Mouse (Mus musculus) heart, embryonic 16.5 days (tissue): ENCODE measurements around the gene Usp29. TPM values are rescaled to one million over a fixed set of nuclear protein-coding genes. Genes with fewer than 3 reads are reported as not detected.
"Not testable (repeated sequence)": the region's sequence is repeated elsewhere in the genome, so short reads cannot be mapped to it uniquely, and the experiment has no call there.

Experiments
- ATAC-seq: fragments of 200-750 bp; cut with Nextera tagmentation; replicated peaks from 2 replicates; pipeline ENCODE4 v1.8.0; 2017; ENCODE audit warnings: moderate number of reproducible peaks; ENCODE audit not compliant: insufficient read depth, low FRiP score; ENCODE audit errors: extremely low read depth
- H3K27ac ChIP-seq: fragments of 300-500 bp; sonication (generic); 2 replicates; pipeline ENCODE4 v1.5.1; 2014; ENCODE audit warnings: mild to moderate bottlenecking, low read length, control low read depth, moderate library complexity
- H3K27me3 ChIP-seq: fragments of 300-500 bp; sonication (generic); 2 replicates; pipeline ENCODE4 v1.6.1; 2014; ENCODE audit warnings: low read length, mixed read lengths; ENCODE audit not compliant: control insufficient read depth, insufficient read depth
- H3K36me3 ChIP-seq: fragments of 300-500 bp; sonication (generic); 2 replicates; pipeline ENCODE4 v1.6.1; 2014; ENCODE audit not compliant: control insufficient read depth, insufficient read depth
- H3K4me1 ChIP-seq: fragments of 300-500 bp; sonication (generic); 2 replicates; pipeline ENCODE4 v1.6.1; 2014; ENCODE audit warnings: low read length, mixed read lengths; ENCODE audit not compliant: control insufficient read depth, insufficient read depth
- H3K4me2 ChIP-seq: fragments of 300-500 bp; sonication (generic); 2 replicates; pipeline ENCODE4 v1.6.1; 2014; ENCODE audit warnings: low read depth, mild to moderate bottlenecking, control low read depth, low read length
- H3K4me3 ChIP-seq: fragments of 300-500 bp; sonication (generic); 2 replicates; pipeline ENCODE4 v1.5.1; 2014; ENCODE audit warnings: mild to moderate bottlenecking, control low read depth, low read length
- H3K9ac ChIP-seq: fragments of 300-500 bp; sonication (generic); 2 replicates; pipeline ENCODE4 v1.6.1; 2014; ENCODE audit warnings: low read length, control low read depth
- H3K9me3 ChIP-seq: fragments of 300-500 bp; sonication (generic); replicated peaks from 2 replicates; pipeline ENCODE4 v1.6.1; 2016; ENCODE audit warnings: low read length; ENCODE audit not compliant: control insufficient read depth
- WGBS: fragments of 180-500 bp; shearing (Covaris S2); extraction: QIAGEN DNeasy Blood & Tissue Kit; methylation state at CpG from one replicate; pipeline ENCODE4 v1.1.7; 2014; 5-methylcytosine and 5-hydroxymethylcytosine counted together
- polyA plus RNA-seq: library from polyadenylated mRNA; unstranded; fragments of >200 nt; fragmentation: Nextera tagmentation; extraction: Ambion mirVana; gene quantifications from 2 replicates; pipeline ENCODE4 v1.2.1, GENCODE M21; 2015

Usp29 gene
- polyA plus RNA-seq, 1 experiment from 2014 or later = 6.1 TPM

- H3K9ac ChIP-seq = no peak overlapping the region
- no peak for ATAC-seq
- no peak overlapping the region for H3K27ac ChIP-seq
- H3K9me3 ChIP-seq = no peaks in the 10 kb centered on the region
- H3K4me2 ChIP-seq = no peak overlapping the region
- 63% methylated on average over 3 of the region's 3 CpGs for WGBS
- H3K27me3 ChIP-seq = no peaks in the 10 kb centered on the region
- H3K36me3 ChIP-seq = no peaks in the 10 kb centered on the region
- H3K4me1 ChIP-seq = no peaks in the 10 kb centered on the region
- H3K4me3 ChIP-seq = no peak overlapping the region
Measured at GRCm38 (mm10) chr7:6891206-6891605, 160.8 kb downstream of the Usp29 start.

- H3K27ac ChIP-seq, H3K27me3 ChIP-seq, H3K36me3 ChIP-seq, H3K9ac ChIP-seq, ATAC-seq, H3K9me3 ChIP-seq, H3K4me3 ChIP-seq, H3K4me1 ChIP-seq, H3K4me2 ChIP-seq: not testable (repeated sequence)
- 12% methylated on average over 4 of the region's 4 CpGs for WGBS
Measured at GRCm38 (mm10) chr7:6897021-6897420, 166.6 kb downstream of the Usp29 start.

- Histone ChIP-seq H3K27ac (no peak overlapping the region), H3K4me3 (no peak overlapping the region), H3K9me3 (no peaks in the 10 kb centered on the region), H3K4me2 (no peak overlapping the region), H3K4me1 (0 out of 2 replicates have a peak, but pooled peaks cover 3% of the 10 kb centered on the region), H3K27me3 (no peaks in the 10 kb centered on the region), H3K36me3 (no peaks in the 10 kb centered on the region), H3K9ac (no peak overlapping the region)
- 91% methylated on average over 7 of the region's 7 CpGs for WGBS
- no peak for ATAC-seq
Measured at GRCm38 (mm10) chr7:6900672-6901071, 170.3 kb downstream of the Usp29 start.

GRCm38 (mm10) chr7:6903489-6903888, 173.1 kb downstream of the Usp29 start:
- H3K27ac ChIP-seq = no peak overlapping the region
- WGBS = 74% methylated on average over 8 of the region's 8 CpGs

GRCm38 (mm10) chr7:6910527-6910926, 180.1 kb downstream of the Usp29 start:
- Histone ChIP-seq H3K27ac (no peak overlapping the region), H3K27me3 (no peaks in the 10 kb centered on the region), H3K9me3 (no peaks in the 10 kb centered on the region), H3K4me2 (no peak overlapping the region), H3K4me1 (peaks cover 13% of the 10 kb centered on the region), H3K36me3 (no peaks in the 10 kb centered on the region), H3K4me3 (no peak overlapping the region), H3K9ac (no peak overlapping the region)
- WGBS = 24% methylated on average over 7 of the region's 7 CpGs
- no peak for ATAC-seq

More at GRCm38 (mm10) chr7:6903489-6903888, 173.1 kb downstream of the Usp29 start:
- Histone ChIP-seq H3K36me3 (no peaks in the 10 kb centered on the region), H3K4me1 (0 out of 2 replicates have a peak, but pooled peaks cover 3% of the 10 kb centered on the region), H3K9me3 (no peaks in the 10 kb centered on the region), H3K4me2 (no peak overlapping the region), H3K27me3 (no peaks in the 10 kb centered on the region), H3K9ac (no peak overlapping the region), H3K4me3 (no peak overlapping the region)
- ATAC-seq = no peak

GRCm38 (mm10) chr7:6911731-6912130, 181.4 kb downstream of the Usp29 start:
- Histone ChIP-seq H3K4me3 (no peak overlapping the region), H3K4me2 (no peak overlapping the region), H3K27ac (no peak overlapping the region), H3K9me3 (no peaks in the 10 kb centered on the region), H3K9ac (no peak overlapping the region), H3K4me1 (peaks cover 14% of the 10 kb centered on the region), H3K36me3 (no peaks in the 10 kb centered on the region), H3K27me3 (no peaks in the 10 kb centered on the region)
- 54% methylated on average over 5 of the region's 5 CpGs for WGBS
- ATAC-seq = no peak

- Histone ChIP-seq H3K4me1 (peaks cover 27% of the 10 kb centered on the region), H3K4me2 (peak overlapping the region; percentile 86), H3K9ac (peak overlapping the region; percentile 80), H3K36me3 (no peaks in the 10 kb centered on the region), H3K27me3 (no peaks in the 10 kb centered on the region), H3K4me3 (peak overlapping the region; percentile 61), H3K9me3 (no peaks in the 10 kb centered on the region), H3K27ac (peak overlapping the region; percentile 67)
- ATAC-seq = peak; percentile 71
- WGBS = 8% methylated on average over 30 of the region's 30 CpGs
Measured at GRCm38 (mm10) chr7:6913439-6914380, 183.3 kb downstream of the Usp29 start.

- H3K27me3 ChIP-seq = no peaks in the 10 kb centered on the region
- H3K4me1 ChIP-seq = peaks cover 27% of the 10 kb centered on the region
- ATAC-seq = no peak; the same call in 1 of the 2 replicates
- H3K36me3 ChIP-seq = no peaks in the 10 kb centered on the region
- no peak overlapping the region for H3K4me2 ChIP-seq
- 59% methylated on average over 5 of the region's 5 CpGs for WGBS
- H3K4me3 ChIP-seq = no peak overlapping the region
- H3K9me3 ChIP-seq = no peaks in the 10 kb centered on the region
- H3K27ac ChIP-seq = peak overlapping the region; percentile 19
- H3K9ac ChIP-seq = no peak overlapping the region
Measured at GRCm38 (mm10) chr7:6917126-6917525, 186.7 kb downstream of the Usp29 start.

- Histone ChIP-seq H3K4me2 (no peak overlapping the region), H3K27ac (peak overlapping the region; percentile 19), H3K4me3 (no peak overlapping the region), H3K27me3 (no peaks in the 10 kb centered on the region), H3K36me3 (no peaks in the 10 kb centered on the region), H3K9ac (no peak overlapping the region), H3K9me3 (no peaks in the 10 kb centered on the region), H3K4me1 (peaks cover 23% of the 10 kb centered on the region)
- ATAC-seq = no peak; the same call in 1 of the 2 replicates
- WGBS = 11% methylated on average over 10 of the region's 10 CpGs
Measured at GRCm38 (mm10) chr7:6918267-6918666, 187.9 kb downstream of the Usp29 start.
